Mouse (Mus musculus) erythroblast, embryonic 14.5 days (primary cell): ENCODE results near the gene Dapl1.

Source experiments
- GATA1 ChIP-seq: IDR thresholded peaks from 2 replicates; pipeline ENCODE4 v1.6.1; 2012; ENCODE audit warnings: low read length, inconsistent platforms, mixed read lengths
- TAL1 ChIP-seq: IDR thresholded peaks from 3 replicates; pipeline ENCODE4 v1.6.1; 2012; ENCODE audit warnings: low read length, inconsistent platforms, mixed read lengths

GRCm38 (mm10) chr2:59493445-59494085 is 9.1 kb downstream of the Dapl1 start:
- no peak for TF ChIP-seq GATA1
- no peak for TF ChIP-seq TAL1
